Mouse (Mus musculus): ENCODE measurements at regions not wholly inside any gene's neighbourhood (a gene's known extent, or its start where the extent isn't known, plus 50 kb on each side); places are given as distances from the start of the nearest gene placed in this dataset.

- TF ChIP-seq CTCF (IDR thresholded peaks at IDR 0.05; ENCODE audit: control insufficient read depth, insufficient read depth, insufficient replicate concordance, low read depth, low read length) (no peak), POLR2A (IDR thresholded peaks at IDR 0.05; ENCODE audit: control insufficient read depth, low read depth, low read length) (no peak)
Measured at GRCm38 (mm10) chr13:52037218-52037617, 190.7 kb downstream of the Gadd45g start.
